In the genomic region with DNA sequence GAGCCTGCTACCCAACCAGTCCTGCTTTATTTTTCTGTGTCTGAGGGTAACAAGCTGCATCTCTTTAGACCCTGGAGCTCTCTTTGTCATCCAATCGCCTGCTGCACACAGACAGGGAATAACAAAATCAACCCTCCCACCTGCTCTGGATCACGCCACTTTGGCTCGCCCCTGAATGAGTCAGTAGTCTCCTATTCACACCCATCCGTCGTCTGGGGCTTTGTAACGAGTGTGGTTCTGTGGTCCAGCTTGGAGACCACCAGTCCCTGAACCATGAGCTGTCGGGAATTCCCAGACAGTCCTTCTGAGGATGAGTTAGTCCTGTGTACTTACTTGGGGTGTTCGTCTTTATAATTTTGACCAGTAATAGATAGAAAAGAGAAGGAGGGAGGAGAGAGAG, we compare ENCODE assay signal across 18 mouse cellular contexts.
"Had no signal": no experiment of that assay in that cellular context is flagged by ENCODE, and none has a peak within 500 bp of the region (broad histone marks: within the 10 kb centered on the region; RNA-seq: fewer than 3 reads in every experiment).

No protein-coding gene starts in this region.

- H3K36me3 ChIP-seq: lung, embryonic 15.5 days; midbrain, embryonic 12.5 days; midbrain, embryonic 15.5 days; neural tube, embryonic 13.5 days; neural tube, embryonic 15.5 days had no signal

- DNase-seq: liver, postnatal 0 days; lung, adult 2 months; lung, postnatal 14 days; lung, postnatal 36 days; retina, postnatal 1 day; right cerebral cortex, adult 18-20 months; right cerebral cortex, postnatal 25 days; right cerebral cortex, postnatal 4 days; spleen, adult 18-20 months; thymus, adult 18-20 months; thymus, postnatal 14 days; thymus, postnatal 36 days had no signal

- H3K27me3 ChIP-seq: lung, embryonic 15.5 days; megakaryocyte, embryonic 14.5 days; midbrain, embryonic 12.5 days; midbrain, embryonic 15.5 days; neural tube, embryonic 13.5 days; neural tube, embryonic 15.5 days had no signal

- H3K4me3 ChIP-seq: lung, embryonic 15.5 days; megakaryocyte, embryonic 14.5 days; midbrain, embryonic 12.5 days; midbrain, embryonic 15.5 days; neural tube, embryonic 13.5 days; neural tube, embryonic 15.5 days had no signal

- H3K4me2 ChIP-seq: lung, embryonic 15.5 days; midbrain, embryonic 12.5 days; midbrain, embryonic 15.5 days; neural tube, embryonic 13.5 days; neural tube, embryonic 15.5 days had no signal
